Mouse (Mus musculus) kidney, adult 2 months (tissue): Measurements from ENCODE around the gene Trpm3. TPM values are rescaled to one million over a fixed set of nuclear protein-coding genes. Genes with fewer than 3 reads are reported as not detected.

Experiments used
- DNase-seq: peaks from one replicate; pipeline ENCODE4 v3.0.0; 2021
- H3K27ac ChIP-seq: fragments of 200-500 bp; 2 replicates; pipeline ENCODE4 v1.5.1; 2012; ENCODE audit warnings: low read depth, low read length, control low read depth, inconsistent platforms; ENCODE audit not compliant: insufficient read depth
- H3K27me3 ChIP-seq: fragments of 200-500 bp; replicated peaks from 2 replicates; pipeline ENCODE4 v1.6.1; 2012; ENCODE audit warnings: mild to moderate bottlenecking, moderate library complexity, low read length, inconsistent platforms; ENCODE audit not compliant: control insufficient read depth, insufficient read depth
- H3K36me3 ChIP-seq: fragments of 200-500 bp; 2 replicates; pipeline ENCODE4 v1.6.1; 2012; ENCODE audit warnings: mild to moderate bottlenecking, moderate library complexity, low read length, inconsistent platforms; ENCODE audit not compliant: control insufficient read depth, insufficient read depth
- H3K4me1 ChIP-seq: fragments of 200-500 bp; 2 replicates; pipeline ENCODE4 v1.6.1; 2011; ENCODE audit warnings: low read length; ENCODE audit not compliant: control insufficient read depth, insufficient read depth
- H3K4me3 ChIP-seq: fragments of 200-500 bp; 2 replicates; pipeline ENCODE4 v1.5.1; 2011; ENCODE audit warnings: mild to moderate bottlenecking, low read depth, low read length, control low read depth; ENCODE audit not compliant: insufficient read depth
- CTCF ChIP-seq: fragments of 200-500 bp; conservative IDR thresholded peaks from 2 replicates; pipeline ENCODE4 v1.5.1; 2011; ENCODE audit warnings: low read depth, mild to moderate bottlenecking, control low read depth, low read length, moderate library complexity, mixed read lengths; ENCODE audit not compliant: insufficient read depth, insufficient read length
- POLR2A ChIP-seq: fragments of 200-500 bp; IDR thresholded peaks from one replicate; pipeline ENCODE4 v1.6.1; 2011; ENCODE audit warnings: low read depth, low read length, control low read depth
- WGBS: fragments of 180-500 bp; shearing (Covaris S2); methylation state at CpG from one replicate; pipeline ENCODE4 v1.1.7; 2018; 5-methylcytosine and 5-hydroxymethylcytosine counted together
- polyA plus RNA-seq: library from polyadenylated mRNA; depleted of rRNA; stranded (reverse); fragments of >200 nt; gene quantifications from 2 replicates; pipeline ENCODE4 v1.2.3, GENCODE M21; 2012

The Trpm3 gene
- polyA plus RNA-seq, 1 experiment, result 0.80 TPM

DNA sequence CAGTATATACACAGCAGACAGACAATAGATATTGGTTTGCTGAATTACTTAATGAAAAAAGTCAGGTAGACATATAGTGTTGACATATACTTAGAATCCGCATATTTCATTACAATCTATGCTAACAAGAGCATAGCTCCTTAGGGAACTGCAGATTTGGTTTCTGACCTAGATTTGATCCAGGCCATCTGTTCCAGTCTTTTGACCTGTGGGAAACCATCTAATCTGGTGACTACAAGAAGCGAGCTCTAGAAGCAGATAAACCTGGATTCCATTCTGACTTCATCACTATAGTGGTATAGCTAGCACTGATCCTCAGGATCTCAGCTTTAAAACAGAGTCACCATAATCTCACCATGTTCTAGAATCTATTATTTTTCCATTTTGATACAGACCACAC is 665.5 kb downstream of the Trpm3 start:
- Histone ChIP-seq H3K27me3 (no peaks in the 10 kb centered on the region), H3K4me1 (no peaks in the 10 kb centered on the region), H3K36me3 (no peaks in the 10 kb centered on the region), H3K27ac (no peak overlapping the region), H3K4me3 (no peak overlapping the region)
- WGBS, result 88% methylated on average over 2 of the region's 2 CpGs
- no peak for DNase-seq
- TF ChIP-seq POLR2A (no peak), CTCF (no peak)

- Histone ChIP-seq H3K36me3 (no peaks in the 10 kb centered on the region), H3K27ac (no peak overlapping the region), H3K4me1 (no peaks in the 10 kb centered on the region), H3K27me3 (no peaks in the 10 kb centered on the region), H3K4me3 (no peak overlapping the region)
- 90% methylated on average over 3 of the region's 3 CpGs for WGBS
- no peak for TF ChIP-seq POLR2A
- no peak for TF ChIP-seq CTCF
- no peak for DNase-seq
Measured at GRCm38 (mm10) chr19:22810247-22810646, 671.4 kb downstream of the Trpm3 start.

GRCm38 (mm10) chr19:22821741-22822140 is 682.9 kb downstream of the Trpm3 start:
- TF ChIP-seq CTCF (no peak), POLR2A (no peak)
- no peak for DNase-seq
- H3K36me3 ChIP-seq, result no peaks in the 10 kb centered on the region
- no peaks in the 10 kb centered on the region for H3K27me3 ChIP-seq
- 90% methylated on average over 8 of the region's 8 CpGs for WGBS
- H3K4me3 ChIP-seq, result no peak overlapping the region
- no peaks in the 10 kb centered on the region for H3K4me1 ChIP-seq
- no peak overlapping the region for H3K27ac ChIP-seq

DNA sequence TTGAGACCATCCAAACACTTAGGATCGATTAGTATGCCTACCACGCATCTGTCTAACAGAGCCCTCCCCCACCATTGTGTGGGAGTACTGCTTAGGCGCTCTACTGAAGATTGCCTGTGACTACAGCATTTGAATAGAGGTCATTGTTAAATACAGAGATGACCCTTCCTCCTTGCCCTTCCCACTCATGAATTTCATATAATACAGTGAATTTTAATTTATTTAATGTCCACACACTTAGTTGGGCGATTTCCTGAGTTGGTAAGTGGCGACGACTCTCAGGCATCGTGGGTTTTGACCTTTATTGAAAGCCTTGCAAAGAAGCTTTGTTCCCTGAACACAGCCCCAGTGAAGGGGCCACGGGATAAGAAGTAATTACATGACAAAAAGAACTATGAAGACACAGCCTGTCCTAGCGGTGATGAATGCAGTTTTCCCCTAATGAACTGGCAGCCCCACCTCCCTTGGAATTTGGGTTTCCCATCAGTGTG is 684.7 kb downstream of the Trpm3 start:
- no peaks in the 10 kb centered on the region for H3K4me1 ChIP-seq
- H3K27me3 ChIP-seq, result no peaks in the 10 kb centered on the region
- no peak overlapping the region for H3K4me3 ChIP-seq
- TF ChIP-seq POLR2A (no peak), CTCF (no peak)
- DNase-seq, result no peak
- no peak overlapping the region for H3K27ac ChIP-seq
- H3K36me3 ChIP-seq, result no peaks in the 10 kb centered on the region
- WGBS, result 76% methylated on average over 9 of the region's 9 CpGs

GRCm38 (mm10) chr19:22825812-22826211 is 687.0 kb downstream of the Trpm3 start:
- no peak for TF ChIP-seq CTCF
- no peak for TF ChIP-seq POLR2A
- Histone ChIP-seq H3K4me1 (no peaks in the 10 kb centered on the region), H3K27ac (no peak overlapping the region), H3K36me3 (no peaks in the 10 kb centered on the region), H3K27me3 (no peaks in the 10 kb centered on the region), H3K4me3 (no peak overlapping the region)
- DNase-seq, result no peak
- WGBS, result 79% methylated on average over 1 of the region's 1 CpGs

DNA sequence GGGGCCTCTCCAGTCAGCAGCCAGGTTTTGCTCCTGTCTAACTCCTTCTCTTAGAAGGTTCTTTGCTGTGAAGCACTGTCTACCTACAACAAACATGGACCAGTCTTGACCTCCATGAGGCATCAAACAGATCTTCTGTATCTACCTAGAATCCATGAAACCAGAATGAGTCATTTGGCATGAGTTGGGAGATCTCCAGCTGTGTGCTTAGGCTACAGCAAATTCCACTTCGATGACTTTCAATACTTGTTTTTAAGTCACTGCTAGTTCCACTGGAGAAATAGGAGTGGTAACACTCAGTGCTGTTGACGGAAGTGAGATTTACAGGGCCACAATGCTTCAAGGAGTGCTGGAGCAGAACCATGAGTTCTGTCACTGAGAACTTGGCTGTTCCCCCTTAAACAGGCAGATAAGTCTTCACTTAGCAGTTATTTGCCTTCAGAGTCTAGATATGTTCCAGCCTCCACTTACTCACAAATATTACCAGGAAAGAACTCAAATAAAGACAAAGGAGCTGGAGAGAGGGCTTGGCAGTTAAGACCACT is 689.4 kb downstream of the Trpm3 start:
- WGBS, result 88% methylated on average over 2 of the region's 2 CpGs
- DNase-seq, result no peak

GRCm38 (mm10) chr19:22841081-22842040 is 702.5 kb downstream of the Trpm3 start:
- Histone ChIP-seq H3K4me1 (no peaks in the 10 kb centered on the region), H3K27ac (no peak overlapping the region), H3K36me3 (no peaks in the 10 kb centered on the region), H3K4me3 (no peak overlapping the region), H3K27me3 (no peaks in the 10 kb centered on the region)
- no peak for DNase-seq
- WGBS, result 69% methylated on average over 6 of the region's 6 CpGs
- TF ChIP-seq POLR2A (no peak), CTCF (no peak)

More for the DNA sequence above, 689.4 kb downstream of the Trpm3 start:
- Histone ChIP-seq H3K4me1 (no peaks in the 10 kb centered on the region), H3K4me3 (no peak overlapping the region), H3K36me3 (no peaks in the 10 kb centered on the region), H3K27ac (no peak overlapping the region), H3K27me3 (no peaks in the 10 kb centered on the region)
- TF ChIP-seq POLR2A (no peak), CTCF (no peak)
